9 mouse cellular contexts compared by ENCODE assay signal in genomic region chr10:7076201-7076600, GRCm38 (mm10). TPM values are rescaled to one million over a fixed set of nuclear protein-coding genes. Genes with fewer than 3 reads are reported as not detected.
DNase-seq lines count a peak whose midpoint lies in the region; ATAC-seq lines count a peak whose summit lies in the region.
"Had no signal": no experiment of that assay in that cellular context is flagged by ENCODE, and none has a peak within 500 bp of the region (broad histone marks: within the 10 kb centered on the region; RNA-seq: fewer than 3 reads in every experiment).

No protein-coding gene starts in this region.

- 0 out of 2 replicates have a peak overlapping the region, but pooled peaks have one; percentile 15 for H3K4me2 ChIP-seq in hindbrain, embryonic 14.5 days (replicated peaks)

- no peaks in the 10 kb centered on the region for H3K27me3 ChIP-seq in hindbrain, embryonic 14.5 days (ENCODE audit: control insufficient read depth, insufficient read depth, low read length)

- no peak overlapping the region for H3K4me3 ChIP-seq in hindbrain, embryonic 14.5 days (replicated peaks; ENCODE audit: low read length)

- ATAC-seq in hindbrain, embryonic 14.5 days (ENCODE audit: low FRiP score) = peak; percentile 86

- H3K36me3 ChIP-seq in hindbrain, embryonic 14.5 days (replicated peaks; ENCODE audit: control insufficient read depth, insufficient read depth) = no peaks in the 10 kb centered on the region

- WGBS in hindbrain, embryonic 14.5 days = 15% methylated on average over 8 of the region's 8 CpGs

- no peaks in the 10 kb centered on the region for H3K4me1 ChIP-seq in hindbrain, embryonic 14.5 days (replicated peaks; ENCODE audit: control insufficient read depth, insufficient read depth, low read length)

- H3K27ac ChIP-seq in hindbrain, embryonic 14.5 days = no peak overlapping the region
- H3K27ac ChIP-seq: macrophage had no signal

- H3K9me3 ChIP-seq in hindbrain, embryonic 14.5 days (ENCODE audit: control insufficient read depth, low read length) = no peaks in the 10 kb centered on the region

- peak; percentile 51 for DNase-seq in T-cell, adult 2 months (ENCODE audit: low spot score)
- peak; percentile 87 to 92 for DNase-seq in cerebellum, postnatal 36 days
- DNase-seq in gastrocnemius, adult 18-20 months (ENCODE audit: low spot score) = peak; percentile 76
- peak; percentile 79 for DNase-seq in hindbrain, embryonic 14.5 days (ENCODE audit: low spot score)
- peak; percentile 73 to 82 for DNase-seq in layer of hippocampus, postnatal 10 days (ENCODE audit: low spot score in 2 of 2)
- peak; percentile 75 for DNase-seq in lung, postnatal 25 days (ENCODE audit: low spot score)
- DNase-seq in retina, embryonic 14.5 days (ENCODE audit: low spot score) = peak; percentile 77
- peak; percentile 42 to 56 for DNase-seq in urinary bladder, adult 18-20 months (ENCODE audit: low spot score in 2 of 2)

- H3K9ac ChIP-seq in hindbrain, embryonic 14.5 days = no peak overlapping the region

RNA-seq across cellular contexts. Expression of gene Ipcef1, which starts 23.9 kb away (rescaled TPM):
- not detected for total RNA-seq in gastrocnemius, adult 18-20 months (2021)
- 2.8 and 3.2 TPM in 2 replicates for polyA plus RNA-seq in hindbrain, embryonic 14.5 days (2014; fragmentation: Nextera tagmentation; extraction: Ambion mirVana)
- total RNA-seq in layer of hippocampus, postnatal 10 days (2021) = 10 to 100 TPM in 1 of 2 experiments, 1 to 10 TPM in 1; 9.5 to 12.1 TPM

Comparison
In these comparisons a context has a peak if more than half of its experiments do, and no peak if none do; other contexts are left out.
1. RNA of gene Ipcef1, which starts 23.9 kb away (total RNA-seq): 9.5 to 12.1 TPM in layer of hippocampus, postnatal 10 days; not detected in gastrocnemius, adult 18-20 months; every median in the first group is over 10 times any median in the second.
2. Peak in every context shown above with its lines, with median percentiles within 50 percentile points of each other: DNase-seq.